Mouse (Mus musculus) heart, postnatal 25 days (tissue): ENCODE measurements around the gene Dlx4. TPM values are rescaled to one million over a fixed set of nuclear protein-coding genes. Genes with fewer than 3 reads are reported as not detected.

Experiments
- DNase-seq: peaks from one replicate; pipeline ENCODE4 v3.0.0; 2022; ENCODE audit warnings: low spot score
- intact Hi-C: fragments of 180-260 bp; cut with DNase I; formaldehyde crosslinking; loops from one replicate; pipeline ENCODE4 v1.15.1; 2025
- total RNA-seq, 2 experiments: library from RNA; stranded (reverse); gene quantifications; 2 replicates each; pipeline ENCODE4 v1.2.3; 2021

Gene Dlx4
- total RNA-seq: under 1 TPM in 1 of 2 experiments, not detected in 1; 0.11 TPM

DNA sequence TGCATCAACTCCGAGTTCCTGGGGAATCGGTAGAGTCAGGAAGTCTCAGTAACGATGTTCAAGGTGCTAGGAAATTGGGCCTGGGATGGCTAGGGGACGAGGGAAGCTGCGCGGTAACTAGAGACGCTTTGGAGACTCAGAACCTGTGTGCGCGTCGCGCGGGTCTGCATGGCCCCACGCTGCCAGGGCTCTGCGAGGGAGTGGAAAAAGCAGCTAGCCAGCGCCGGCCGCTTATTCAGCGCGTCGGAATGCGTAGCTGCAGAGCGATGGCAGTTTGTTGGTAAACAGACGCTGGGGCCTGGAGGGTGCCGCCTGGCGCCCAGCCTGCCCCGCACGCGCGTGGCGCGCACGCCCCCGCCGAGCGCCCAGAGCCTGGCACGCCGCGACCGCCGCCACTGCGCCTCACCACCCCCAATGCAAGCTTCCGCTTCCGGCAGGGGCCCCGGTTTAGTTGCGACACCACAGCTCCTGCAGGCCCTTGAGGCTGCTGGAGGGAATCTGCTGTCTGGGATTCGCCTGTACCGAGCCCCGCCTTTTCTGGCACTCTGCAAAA lies at the start of gene Dlx4:
Gene Dlx4 (minus strand): TSS at position 413 of the 553 bp plus-strand sequence.
- no peak for DNase-seq
- intact Hi-C loops: no loop called here

DNA sequence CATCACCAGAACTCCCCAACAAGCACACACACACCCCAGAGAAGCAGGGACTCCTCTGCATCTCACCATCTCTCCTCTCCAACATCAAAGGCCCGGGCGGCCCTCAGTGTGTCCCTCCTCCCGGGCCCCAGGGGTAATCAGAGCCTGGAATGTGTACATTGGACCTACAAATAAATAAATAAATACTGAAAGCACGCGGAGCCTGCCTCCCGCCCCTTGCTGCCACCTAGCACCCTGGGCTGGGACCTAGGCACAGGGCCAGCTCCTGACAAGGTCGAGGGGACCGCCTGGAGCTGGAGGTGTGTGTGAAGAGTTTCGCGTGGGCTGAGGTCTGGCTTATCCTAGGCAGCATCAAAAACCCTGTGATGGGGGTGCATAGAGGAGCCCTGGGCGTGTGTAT lies 43.8 kb upstream of the Dlx4 start:
- intact Hi-C loops: loop anchor here (5.0 kb wide), 1 partner anchor 48 kb away; no protein-coding TSS in a partner anchor
- no peak for DNase-seq

DNA sequence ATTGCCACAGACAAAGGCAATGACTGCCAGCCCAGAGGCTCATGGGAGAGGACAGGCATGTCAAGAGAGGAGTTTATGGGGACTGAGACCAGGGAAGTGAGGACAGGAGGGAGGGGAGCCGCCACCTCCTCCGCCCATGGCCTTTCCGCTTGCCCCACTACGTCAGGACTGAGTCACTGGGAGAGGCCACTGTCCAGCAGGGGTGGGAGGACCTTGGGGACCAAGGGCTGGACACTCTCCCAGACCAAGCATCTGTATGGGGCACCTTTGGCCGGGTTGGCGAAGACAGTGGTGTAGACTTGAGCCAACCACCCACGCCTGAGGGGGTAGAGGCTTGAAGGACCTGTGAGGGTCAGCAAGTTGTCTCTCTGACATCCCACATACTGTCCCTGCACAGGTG lies 40.8 kb upstream of the Dlx4 start:
- peak; percentile 43 for DNase-seq
- intact Hi-C loops: no loop called here

DNA sequence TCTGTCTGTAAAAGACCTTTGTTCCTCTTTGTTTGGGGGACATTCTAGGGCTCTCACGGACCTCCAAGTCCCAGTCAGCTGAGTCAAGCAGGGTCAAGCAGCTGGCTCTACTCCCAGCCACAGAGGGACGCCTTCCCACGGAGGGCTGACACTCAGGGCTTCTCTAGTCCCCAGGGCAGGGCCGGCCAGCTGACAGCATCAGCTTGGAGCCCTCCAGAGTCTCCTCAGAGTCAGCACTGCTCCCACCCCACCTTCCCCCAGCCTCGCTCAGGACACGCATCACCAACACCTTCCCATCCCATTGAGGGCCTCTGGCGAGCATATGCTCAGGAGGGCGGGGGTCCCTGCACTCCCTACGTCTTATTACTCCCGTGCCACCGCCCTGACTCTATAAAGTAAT lies 39.6 kb upstream of the Dlx4 start:
- intact Hi-C loops: no loop called here
- DNase-seq: peak; percentile 9

DNA sequence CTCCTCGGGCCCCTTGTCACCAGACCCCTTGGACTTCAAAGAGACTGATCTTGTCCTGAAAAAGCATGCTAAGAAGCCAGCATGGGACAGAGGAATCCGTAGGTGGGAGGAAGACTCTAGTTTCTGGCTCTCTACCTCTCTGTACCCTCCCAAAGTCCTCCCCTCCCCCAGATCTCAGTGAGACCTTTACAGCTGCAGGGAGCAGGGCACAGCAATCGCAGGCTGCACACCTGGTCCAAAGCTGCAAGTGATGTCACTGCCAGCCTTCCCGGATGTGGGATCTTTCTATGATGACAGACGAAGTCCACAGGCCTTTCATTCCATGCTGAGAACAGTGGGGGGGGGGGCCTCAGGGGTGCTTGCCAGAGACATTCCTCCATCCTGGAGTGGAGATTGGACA lies 38.5 kb upstream of the Dlx4 start:
- intact Hi-C loops: no loop called here
- DNase-seq: no peak

DNA sequence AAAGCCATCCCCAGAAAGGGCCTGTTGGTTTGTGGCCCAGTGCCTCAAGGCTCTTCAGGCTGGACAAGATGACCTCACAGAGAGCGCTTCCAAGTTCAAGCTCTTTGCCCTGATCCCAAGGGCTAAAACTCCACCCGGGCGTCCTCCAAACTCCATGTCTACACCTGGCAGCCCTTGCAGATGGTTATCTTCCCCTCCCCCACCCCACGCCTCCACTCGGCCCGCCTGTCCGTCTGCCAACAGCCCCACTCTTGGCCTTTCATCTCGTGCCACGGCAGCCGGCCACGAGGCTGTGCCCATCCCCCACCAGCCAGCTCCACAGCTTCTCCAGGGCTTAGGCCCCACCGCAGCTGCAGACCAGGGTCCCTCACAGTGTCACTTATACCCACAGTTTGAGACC lies 33.2 kb upstream of the Dlx4 start:
- intact Hi-C loops: no loop called here
- no peak for DNase-seq

DNA sequence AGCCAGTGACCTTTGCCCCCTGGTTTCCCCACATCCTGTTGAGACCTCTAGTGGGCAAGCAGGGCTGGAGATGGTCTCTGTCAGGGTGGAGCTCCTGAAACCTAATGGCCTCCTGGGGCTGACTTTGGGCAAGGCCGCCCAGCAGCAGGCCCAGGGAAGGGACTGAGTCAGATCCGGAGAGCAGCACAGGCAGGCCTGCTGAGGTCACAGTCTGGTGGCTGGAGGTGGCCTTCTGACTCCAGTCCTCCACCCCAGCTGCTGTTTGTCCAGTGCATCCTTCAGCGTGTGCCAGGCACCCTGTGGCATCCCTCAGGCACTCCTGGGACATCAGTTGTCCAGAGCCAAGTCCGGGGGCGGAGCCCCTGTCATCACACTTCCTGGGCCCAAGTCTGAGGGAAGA lies 19.8 kb upstream of the Dlx4 start:
- no peak for DNase-seq
- intact Hi-C loops: no loop called here

DNA sequence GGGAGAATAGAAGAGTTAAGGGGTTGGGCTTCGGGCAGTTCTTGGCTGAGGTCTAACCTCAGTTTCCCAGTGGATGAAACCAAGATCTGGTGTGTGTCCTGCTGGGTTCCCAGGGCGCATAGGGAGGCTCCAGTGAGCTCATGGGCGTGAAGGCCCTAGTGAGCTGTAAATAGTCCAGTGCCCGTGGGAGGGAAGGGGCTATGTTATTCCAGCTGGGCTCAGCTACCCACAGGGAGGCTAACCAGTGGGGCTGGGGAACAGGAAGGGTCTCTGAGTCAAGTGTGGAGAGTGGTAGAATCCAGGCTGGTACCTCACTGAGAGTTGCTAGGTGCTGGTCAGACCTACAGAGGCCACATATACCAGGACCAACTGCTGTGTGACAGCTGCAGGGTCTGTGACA lies 15.6 kb upstream of the Dlx4 start:
- DNase-seq: no peak
- intact Hi-C loops: no loop called here

DNA sequence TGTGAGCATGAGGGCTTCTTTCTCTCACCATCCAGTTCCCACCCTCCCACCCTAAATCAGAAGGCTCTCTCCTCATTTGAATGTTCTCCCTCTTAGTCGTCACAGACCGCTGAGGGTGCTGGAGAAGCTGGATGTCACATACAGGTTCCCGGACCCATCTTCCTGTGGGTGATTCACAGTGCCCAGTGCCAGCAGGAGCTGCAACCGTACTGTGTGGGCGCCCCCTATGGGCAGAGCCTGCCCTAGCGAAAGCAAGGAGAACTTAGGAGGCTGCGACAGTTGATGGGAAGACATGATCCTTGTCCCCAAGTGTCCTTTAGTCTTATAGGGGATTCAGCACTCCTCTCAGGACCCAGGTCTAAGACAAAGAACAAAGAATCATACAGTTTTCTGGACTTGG lies 14.6 kb upstream of the Dlx4 start:
- intact Hi-C loops: no loop called here

DNA sequence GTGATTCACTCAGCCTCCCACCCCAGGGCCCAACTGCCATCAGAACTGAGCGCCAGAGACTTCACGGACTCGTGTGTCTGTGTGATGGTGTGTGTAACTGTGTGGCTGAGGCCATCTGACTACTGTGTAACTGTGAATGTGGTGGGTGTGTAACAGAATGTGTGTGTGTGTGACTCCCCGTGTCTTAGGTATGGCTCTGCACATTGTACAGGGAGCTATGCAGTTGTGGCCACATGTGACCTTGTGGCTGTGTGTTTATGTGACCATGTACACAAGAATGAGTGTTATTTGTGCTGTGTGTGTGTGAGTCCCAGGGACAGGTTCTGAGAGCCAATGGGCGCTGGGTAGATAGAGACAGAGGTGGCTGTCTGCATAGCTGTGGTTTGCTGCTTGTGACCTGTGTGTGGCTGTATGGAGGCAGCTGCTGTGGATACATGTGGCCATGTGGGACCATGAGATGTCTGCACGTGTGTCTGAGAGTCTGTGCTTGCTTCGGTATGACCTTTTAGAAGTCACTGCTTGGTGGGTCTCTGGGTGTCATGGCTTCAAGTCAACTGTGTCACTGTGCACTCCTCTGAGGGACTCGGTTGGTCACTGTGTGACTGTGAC lies 13.8 kb upstream of the Dlx4 start:
- no peak for DNase-seq
- intact Hi-C loops: no loop called here

More for the DNA sequence above, 14.6 kb upstream of the Dlx4 start:
- DNase-seq: no peak

DNA sequence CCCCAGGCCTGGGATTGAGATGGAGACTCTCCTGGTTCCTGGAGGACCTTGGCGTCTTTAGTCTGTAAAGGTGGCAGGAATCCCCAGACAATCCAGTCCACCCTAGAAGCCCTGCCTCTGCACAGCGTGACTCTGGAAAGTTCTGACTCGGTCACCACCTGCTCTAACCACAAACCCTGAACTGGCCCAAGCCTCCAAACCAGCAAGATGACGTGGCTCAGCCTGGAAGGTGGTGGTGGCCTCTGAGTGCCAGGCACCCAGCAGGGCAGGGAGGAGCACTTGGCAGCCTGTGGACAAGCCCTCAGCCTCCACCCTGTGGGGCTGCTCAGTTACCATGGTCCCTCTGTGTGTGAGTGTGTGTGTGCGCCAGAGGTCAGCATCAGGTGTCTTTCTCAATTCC lies 11.8 kb upstream of the Dlx4 start:
- no peak for DNase-seq
- intact Hi-C loops: no loop called here

DNA sequence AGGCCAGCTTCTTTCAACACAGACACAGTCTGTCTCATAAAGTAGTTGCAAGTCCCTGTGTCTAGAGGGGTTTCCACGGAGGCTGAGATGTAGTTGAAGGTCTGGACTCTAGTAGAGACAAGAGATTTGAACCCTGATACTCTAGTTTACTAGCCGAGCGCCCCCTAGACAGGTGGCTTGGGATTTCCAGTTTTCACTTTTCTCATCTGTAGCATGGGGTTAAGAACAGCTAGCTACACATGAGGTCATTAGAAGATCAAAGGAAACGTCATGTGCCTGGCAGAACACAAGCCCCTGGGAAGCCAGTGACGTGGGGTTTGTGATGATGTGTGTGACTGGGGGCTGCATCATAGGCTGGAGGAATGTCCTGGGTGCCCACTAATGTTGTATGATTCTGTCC lies 11.3 kb upstream of the Dlx4 start:
- DNase-seq: no peak
- intact Hi-C loops: no loop called here

DNA sequence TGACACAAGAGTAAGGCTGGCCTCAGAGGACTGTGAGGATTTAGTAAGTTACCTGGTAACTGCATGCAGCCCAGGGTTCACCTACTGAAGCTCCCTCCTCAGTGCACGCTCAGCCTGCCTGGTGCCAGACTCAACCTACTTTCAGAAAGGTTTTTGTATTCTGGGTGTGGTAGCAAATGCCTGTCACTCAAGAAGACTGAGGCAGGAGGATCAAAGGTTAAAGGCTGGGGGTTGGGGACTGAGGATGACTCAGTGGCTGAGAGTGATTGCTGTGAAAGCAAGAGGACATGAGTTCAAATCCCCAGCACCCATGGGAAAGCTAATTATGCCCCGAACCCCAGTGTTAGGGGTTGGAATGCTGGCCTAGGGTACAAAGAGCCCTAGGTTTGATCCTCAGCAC lies 9.4 kb upstream of the Dlx4 start:
- DNase-seq: no peak
- intact Hi-C loops: no loop called here

DNA sequence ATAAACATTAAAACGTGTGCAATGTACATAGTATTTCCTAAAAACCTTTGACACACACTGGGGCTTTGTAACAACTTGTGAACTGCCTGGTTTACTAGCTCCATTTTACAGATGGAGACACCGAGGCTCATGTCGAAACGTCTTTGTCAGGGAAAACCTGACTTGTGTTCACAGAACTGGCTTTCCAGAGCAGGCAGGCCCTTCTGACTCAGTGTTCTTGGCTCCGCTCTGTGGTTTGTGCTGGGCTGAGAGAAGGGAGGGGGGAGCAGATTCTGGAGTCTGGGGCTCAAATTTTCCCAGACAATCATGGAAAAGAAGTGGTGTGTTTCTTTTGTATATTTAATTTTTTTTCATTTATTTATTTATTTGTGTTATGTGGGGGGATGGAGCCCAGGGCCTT lies 7.6 kb upstream of the Dlx4 start:
- intact Hi-C loops: no loop called here
- no peak for DNase-seq

DNA sequence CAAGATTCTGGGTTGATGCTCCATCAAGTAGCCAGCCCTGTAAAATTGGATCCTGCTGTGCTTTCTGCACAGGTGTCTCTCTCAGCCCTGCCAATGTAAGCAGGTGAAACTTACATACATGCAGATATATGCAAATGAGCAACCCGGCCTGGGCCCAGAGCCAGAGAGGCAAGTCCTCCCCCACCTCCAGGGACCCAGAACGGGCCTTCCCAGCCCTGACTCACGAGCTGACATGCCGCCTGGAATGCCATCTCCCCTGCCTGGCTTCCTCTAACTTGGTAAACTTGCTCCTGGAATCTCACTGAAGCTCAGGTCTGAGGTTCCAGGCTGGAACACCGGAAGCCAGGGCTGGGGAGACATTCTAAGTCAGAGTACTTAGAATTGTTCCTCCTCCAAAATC lies 7.1 kb upstream of the Dlx4 start:
- intact Hi-C loops: no loop called here
- no peak for DNase-seq

DNA sequence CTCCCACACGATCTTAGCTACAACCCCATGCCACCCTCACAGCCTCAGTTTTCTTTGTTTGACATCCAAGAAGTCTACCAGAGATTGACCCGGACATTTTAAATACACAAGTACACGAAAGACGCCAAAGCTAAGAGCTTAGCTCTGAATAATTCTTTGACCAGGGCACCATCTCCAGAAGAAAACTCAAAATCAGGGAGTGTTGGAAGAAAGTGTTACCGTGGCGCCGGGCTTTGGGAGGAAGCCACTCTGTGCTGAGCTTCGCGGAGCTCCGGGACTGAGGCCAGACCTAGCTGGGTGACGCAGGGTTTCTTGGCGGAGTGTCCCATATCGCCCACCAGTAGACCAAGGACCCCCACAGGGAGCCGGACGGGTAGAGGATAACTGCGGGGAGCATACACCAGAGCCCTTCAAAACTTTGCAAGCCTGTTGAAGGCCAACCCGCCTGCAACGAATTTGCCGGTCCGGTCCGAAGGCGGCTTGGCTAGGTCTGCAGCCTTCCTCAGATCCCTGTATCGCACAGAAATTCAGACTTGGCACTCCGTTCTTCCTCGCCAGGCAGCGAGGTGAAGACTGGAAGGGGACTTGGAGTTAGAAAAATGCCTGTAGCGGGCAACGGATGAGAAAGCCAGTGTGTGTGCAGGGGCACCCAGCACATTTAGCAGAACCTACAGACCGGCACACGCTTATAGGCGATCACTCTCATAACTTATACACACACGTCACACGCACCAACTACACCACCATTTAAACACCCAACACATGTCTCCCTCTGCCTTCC lies 4.4 kb upstream of the Dlx4 start:
- intact Hi-C loops: no loop called here

DNA sequence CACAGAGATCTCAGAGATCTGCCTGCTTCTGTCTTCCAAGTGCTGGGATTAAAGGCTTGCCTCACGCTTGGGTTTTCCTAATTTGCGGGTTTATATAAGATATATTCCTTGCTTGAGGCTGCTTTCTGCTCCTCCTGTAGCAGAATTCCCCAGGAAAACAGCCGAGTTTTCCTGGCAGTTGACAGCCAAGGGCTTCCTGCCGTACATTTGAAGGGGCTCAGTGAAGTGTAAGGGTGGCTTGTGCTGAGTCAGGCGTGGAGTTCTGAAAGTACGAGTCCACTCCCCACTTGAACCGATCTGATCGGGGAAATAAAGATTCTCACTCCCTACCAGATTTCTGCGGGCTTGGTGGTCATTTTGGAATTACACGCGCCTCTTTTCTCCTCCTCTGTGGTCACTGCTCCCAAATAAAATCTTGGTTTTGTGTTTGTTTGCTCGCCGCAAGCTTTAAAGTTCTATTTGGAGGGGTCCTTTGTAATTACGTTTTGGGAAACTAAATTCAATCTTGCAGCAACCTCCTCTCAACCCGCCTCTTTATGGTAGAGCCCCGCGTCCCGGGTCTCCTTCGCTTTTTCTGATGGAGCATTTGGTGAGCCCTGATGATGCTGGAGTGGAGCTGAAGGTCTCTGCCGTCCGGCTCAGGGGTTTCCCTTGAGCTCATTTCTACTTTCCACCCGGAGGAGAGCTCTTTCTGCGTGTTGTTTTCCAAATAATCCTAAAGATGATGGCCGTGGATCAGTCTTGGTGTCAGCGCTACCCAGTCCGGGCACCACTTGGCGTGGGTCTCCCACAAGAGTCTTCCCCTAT lies 3.6 kb upstream of the Dlx4 start:
- intact Hi-C loops: no loop called here

More for the DNA sequence above, 4.4 kb upstream of the Dlx4 start:
- DNase-seq: no peak

DNA sequence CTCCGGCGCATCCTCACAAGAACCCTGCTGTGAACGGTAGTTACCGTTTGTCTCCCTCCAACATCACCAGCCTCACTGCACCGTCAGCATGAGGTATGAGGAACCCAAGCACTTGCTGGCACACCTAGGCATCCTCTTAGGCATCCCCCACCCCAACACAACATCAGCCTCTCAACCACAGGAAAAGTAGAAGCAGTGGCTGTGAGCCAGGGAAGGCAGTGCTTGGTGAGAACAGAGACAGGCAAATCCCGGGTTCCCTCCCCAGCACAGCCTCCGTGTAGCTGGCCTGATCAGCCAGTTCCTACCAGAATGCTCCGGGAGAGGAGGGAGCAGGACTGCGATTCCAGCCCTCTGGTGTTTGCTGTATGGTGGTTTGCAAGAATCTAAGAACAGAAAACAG lies 2.7 kb upstream of the Dlx4 start:
- intact Hi-C loops: no loop called here

More for the DNA sequence above, 3.6 kb upstream of the Dlx4 start:
- DNase-seq: no peak

DNA sequence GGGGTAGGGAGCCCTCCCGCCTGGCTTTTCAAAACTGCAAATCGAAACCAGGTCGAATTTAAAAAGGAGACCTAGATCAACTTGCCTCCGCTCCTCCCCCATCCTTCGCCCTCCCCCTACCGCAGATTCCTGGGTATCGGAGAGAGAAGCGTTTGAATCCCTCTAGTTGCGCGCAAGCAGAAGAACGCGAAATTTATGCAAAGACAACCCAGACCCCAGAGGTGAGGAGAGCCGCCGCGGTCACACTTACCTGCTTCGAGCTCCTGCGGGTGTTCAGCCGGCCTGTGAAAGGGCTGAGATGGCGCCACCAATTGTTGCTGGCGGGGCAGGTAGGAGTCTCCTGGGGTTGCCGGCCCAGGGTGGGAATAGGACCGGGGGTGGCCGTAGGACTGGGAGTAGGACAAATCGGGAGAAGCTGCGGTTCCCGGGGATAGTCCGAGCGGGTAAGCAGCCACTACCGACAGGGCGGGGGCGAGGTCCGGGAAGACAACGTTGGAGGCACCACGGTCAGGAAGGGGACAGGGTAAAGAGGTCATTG lies 1.0 kb downstream of the Dlx4 start:
- no peak for DNase-seq
- intact Hi-C loops: loop anchor here (5.0 kb wide), 1 partner anchor 47 kb away; no protein-coding TSS in a partner anchor

More for the DNA sequence above, 2.7 kb upstream of the Dlx4 start:
- no peak for DNase-seq
